Mouse (Mus musculus) T-helper 17 cell (primary cell): Measurements from ENCODE around the gene Efhc1.

Experiments used
- in situ Hi-C, 2 experiments: fragments of 300-600 bp; cut with MboI, MseI; formaldehyde crosslinking; loops; 1 replicate in 1 of 2; 2 replicates in 1 of 2; pipeline ENCODE4 v1.15.1; 2025; ENCODE audit warnings: high pct_unique_total_duplicates in 2 of 2

The Efhc1 gene

GRCm38 (mm10) chr1:21004596-21004995, 53.2 kb downstream of the Efhc1 start:
- in situ Hi-C loops, result no loop called here

- in situ Hi-C loops, result no loop called here
Observed at GRCm38 (mm10) chr1:21006775-21007174, 55.3 kb downstream of the Efhc1 start.

- in situ Hi-C loops, result no loop called here
Observed at GRCm38 (mm10) chr1:21007941-21008701, 56.7 kb downstream of the Efhc1 start.

DNA sequence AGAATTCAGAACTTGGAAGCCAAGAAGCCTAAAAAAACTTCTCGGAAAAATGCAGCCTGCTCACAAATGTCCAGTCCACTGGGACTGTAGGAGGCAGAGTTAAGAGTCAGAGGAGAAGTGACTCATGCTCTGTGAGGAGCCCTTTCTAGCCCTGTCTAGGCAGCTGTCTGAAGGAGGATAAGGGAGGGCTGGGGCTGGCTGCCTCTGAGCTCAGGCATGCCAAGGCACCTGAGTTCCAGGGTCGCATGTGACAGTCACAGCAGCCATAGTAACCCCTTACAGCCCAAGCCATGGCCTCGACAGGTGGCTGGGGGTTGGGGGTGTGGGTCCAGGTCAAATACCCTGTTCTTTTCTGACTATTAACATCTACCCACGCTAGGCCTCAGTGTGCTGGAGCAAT, 57.5 kb downstream of the Efhc1 start:
- in situ Hi-C loops, result no loop called here

GRCm38 (mm10) chr1:21010282-21010800, 58.9 kb downstream of the Efhc1 start:
- in situ Hi-C loops, result no loop called here

- in situ Hi-C loops, result no loop called here
Observed at GRCm38 (mm10) chr1:21014463-21014862, 63.0 kb downstream of the Efhc1 start.

DNA sequence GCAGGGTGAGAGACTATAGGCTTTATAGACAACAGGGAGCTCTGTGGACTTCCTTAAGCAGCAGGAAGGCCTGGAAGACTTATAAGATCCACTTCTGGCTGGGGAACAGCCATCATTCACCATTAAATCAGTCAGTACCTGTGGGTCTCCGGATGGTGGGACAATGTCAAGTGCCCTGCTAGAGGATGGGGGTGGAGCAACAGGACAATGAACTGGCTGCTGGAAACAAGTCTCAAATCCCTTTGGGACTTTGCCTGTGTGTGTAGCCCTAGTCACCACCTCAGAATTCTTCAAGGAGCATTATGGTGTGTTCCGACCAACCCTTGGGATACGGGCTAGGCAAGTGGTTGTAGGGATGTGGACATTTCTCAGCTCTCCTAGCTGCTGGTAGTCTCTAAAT, 71.7 kb downstream of the Efhc1 start:
- in situ Hi-C loops, result no loop called here

DNA sequence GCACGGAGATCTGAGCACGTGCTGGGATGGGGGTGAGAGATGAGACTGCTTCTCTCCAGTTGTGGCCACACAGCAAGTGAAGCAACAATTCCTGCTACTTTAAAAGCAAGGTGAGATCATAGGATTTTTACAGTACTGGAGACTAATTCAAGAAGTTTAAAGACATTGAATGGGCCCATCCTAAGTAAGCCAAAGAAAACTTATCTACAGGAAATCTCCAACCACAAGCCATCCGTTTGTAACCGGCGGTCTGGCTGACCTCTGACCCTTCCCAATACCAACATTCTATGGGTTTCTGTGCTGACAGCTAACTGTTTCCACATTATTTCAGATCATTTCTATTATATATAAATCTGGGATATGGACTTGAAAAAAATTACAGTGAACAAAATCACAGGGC, 73.8 kb downstream of the Efhc1 start:
- in situ Hi-C loops, result no loop called here

DNA sequence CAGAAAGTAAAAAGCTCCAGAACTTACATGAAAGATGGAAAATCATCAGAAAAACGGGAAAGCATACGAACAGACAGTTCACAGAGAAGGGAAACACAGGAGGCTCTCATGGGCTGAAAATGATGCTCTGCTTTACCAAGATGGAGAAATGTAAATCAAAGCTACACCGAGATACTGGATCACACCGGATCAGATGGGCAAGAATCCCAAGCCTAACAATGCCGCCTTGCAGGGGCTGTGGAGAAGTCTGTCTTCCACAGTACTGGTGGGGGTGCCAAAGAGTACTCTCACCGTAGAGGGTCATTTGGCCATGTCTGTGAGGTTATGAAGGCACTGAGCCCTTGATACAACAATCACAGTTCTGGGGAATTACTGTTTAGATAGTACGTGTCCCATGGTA, 75.1 kb downstream of the Efhc1 start:
- in situ Hi-C loops, result no loop called here

DNA sequence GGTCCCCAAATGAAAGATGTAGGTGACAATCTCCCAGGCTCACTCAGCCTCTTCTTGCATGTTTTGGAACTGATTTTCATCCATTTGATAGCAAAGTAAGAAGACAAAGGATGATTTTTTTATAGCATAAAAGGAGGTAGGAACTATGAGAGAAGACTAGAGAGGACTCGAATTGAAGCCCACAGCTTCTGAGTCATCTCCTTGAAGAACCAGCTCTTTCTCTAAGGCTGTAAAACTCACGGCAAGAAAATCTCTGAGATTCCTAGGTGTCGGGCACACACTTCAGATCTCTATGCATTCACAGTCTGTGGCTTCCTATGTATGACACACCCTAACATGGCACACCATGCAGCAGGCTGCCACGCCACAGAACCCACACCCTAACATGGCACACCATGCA, 77.6 kb downstream of the Efhc1 start:
- in situ Hi-C loops, result no loop called here

- in situ Hi-C loops, result no loop called here
Observed at GRCm38 (mm10) chr1:21031650-21032049, 80.2 kb downstream of the Efhc1 start.

DNA sequence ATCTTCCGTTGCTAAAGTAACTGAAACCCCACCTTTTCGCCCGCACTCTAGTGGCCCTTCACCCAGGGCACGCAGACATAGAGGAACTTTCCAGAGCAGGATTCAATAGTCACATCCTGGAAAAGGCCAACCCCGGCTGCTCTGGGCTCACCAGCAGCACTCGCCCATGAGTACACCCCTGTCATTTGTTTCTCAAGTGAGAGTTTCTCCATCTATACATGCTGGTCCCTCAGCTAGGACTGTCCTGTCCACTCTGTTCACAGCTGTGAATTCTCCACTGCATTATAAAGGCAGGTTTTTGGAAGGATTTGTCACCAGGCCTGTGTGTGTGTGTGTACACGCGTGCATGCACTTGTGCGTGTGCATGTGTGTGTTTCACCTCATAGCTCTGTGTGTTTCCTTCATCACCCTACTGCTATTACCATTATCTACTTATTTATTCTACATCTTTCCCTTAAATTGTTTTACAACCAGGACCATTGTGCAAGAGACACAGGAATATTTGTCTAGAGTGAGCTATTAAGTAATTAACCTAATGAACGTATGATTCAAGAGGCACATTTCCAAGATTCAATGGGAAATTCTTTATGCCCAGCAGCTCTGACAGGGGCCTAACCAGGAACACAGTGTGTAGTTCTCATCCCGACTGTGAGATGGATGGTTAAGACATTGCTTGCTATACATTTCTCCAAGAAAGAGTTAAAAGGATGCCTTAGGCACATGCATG, 81.8 kb downstream of the Efhc1 start:
- in situ Hi-C loops, result no loop called here

DNA sequence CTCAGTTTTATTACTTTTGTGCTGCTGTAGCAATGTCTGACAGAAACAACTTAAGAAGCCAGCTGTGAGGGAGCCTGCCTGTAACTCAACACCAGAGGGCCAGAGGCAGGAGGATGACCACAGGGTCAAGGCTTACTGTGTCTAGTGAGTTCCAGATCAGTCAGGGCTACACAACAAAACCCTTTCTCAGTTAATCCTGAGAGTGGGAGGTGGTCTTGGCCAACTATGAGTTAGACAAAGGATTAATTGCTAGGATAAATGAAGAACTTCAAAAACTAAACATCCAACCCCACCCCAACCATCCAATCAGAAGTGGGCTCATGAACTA, 82.3 kb downstream of the Efhc1 start:
- in situ Hi-C loops, result no loop called here

- in situ Hi-C loops, result no loop called here
Observed at GRCm38 (mm10) chr1:21035878-21036277, 84.5 kb downstream of the Efhc1 start.

DNA sequence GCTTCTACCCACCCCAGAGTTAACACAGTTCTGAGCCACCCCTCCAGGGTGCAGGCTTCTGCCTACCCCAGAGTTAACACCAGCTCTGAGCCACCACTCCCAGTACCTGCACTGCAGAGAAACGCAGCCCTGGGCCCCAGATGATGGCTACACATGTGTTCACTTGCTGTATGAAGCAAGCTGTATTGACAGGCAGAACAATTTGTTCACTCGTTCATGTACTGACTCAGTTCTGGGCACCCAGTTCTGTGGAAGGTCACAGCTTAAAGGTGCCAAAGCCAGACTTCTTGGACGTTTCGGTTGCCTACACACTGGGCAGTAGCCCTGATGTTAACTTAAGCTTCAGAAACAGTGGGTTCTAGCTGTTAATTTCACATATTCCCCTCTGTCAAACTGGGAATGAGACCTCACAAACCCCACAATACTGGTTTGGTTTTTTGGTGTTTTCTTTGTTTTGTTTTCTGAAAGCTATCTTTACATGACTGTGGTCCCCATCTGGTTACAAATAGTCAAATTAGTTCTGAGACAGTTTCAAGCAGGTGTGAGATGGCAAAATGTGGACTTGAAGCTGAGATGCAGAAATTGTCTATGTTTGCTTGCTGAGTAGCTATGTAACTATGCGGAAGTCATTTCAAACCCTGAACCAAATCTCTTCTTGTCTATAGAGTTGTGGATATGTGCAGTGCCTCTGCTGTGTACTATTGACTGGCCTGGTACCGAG, 86.6 kb downstream of the Efhc1 start:
- in situ Hi-C loops, result no loop called here

- in situ Hi-C loops, result no loop called here
Observed at GRCm38 (mm10) chr1:21039564-21039963, 88.1 kb downstream of the Efhc1 start.

DNA sequence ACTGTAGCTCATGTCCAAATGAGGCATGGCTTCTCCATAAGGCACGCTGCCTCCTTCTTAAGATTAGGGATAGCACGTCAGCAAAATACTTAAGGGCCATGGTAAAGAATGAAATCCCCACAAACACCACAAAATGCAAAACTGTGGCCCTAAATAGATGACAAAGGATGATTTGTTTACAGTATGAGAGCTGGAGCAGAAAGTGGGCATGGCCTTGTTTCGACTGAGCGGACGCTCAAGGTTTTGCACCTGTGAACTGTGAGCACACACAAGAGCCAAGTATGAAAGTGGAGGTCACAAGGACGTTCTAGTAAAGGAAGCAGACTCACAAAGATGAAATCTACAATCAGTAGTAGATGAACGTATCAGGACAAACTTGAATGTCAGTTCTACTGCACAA, 88.7 kb downstream of the Efhc1 start:
- in situ Hi-C loops, result no loop called here
